Mouse (Mus musculus) left cerebral cortex, adult 6 months (tissue): ENCODE results near the gene Lin7c. TPM values are rescaled to one million over a fixed set of nuclear protein-coding genes. Genes with fewer than 3 reads are reported as not detected.

Source experiments
- long read RNA-seq, 2 experiments: library from polyadenylated mRNA; unstranded; transcript quantifications; one replicate each; pipeline ENCODE4 v2.0.0; 2019 to 2020
- polyA plus RNA-seq: library from polyadenylated mRNA; unstranded; fragments of <200 nt; fragmentation: Nextera tagmentation; gene quantifications from 2 replicates; pipeline ENCODE4 v1.2.3, GENCODE M21; 2021

Gene Lin7c
- 25.4 and 33.9 TPM in 2 replicates for polyA plus RNA-seq
- long read RNA-seq, experiment 1, full-length matches to known transcripts: 389 of 436 reads
- long read RNA-seq, experiment 1, partial matches to known transcripts: 42 of 436 reads
- long read RNA-seq, experiment 1, other reads (novel, unspliced or antisense): 5 of 436 reads
- long read RNA-seq, experiment 2, full-length matches to known transcripts: 20 of 39 reads
- long read RNA-seq, experiment 2, partial matches to known transcripts: 19 of 39 reads
- long read RNA-seq, experiment 2, other reads (novel, unspliced or antisense): 0 of 39 reads

GRCm38 (mm10) chr2:109890597-109890996 lies at the start of gene Lin7c:
Gene Lin7c, plus strand, starts transcription at chr2:109890853.

DNA sequence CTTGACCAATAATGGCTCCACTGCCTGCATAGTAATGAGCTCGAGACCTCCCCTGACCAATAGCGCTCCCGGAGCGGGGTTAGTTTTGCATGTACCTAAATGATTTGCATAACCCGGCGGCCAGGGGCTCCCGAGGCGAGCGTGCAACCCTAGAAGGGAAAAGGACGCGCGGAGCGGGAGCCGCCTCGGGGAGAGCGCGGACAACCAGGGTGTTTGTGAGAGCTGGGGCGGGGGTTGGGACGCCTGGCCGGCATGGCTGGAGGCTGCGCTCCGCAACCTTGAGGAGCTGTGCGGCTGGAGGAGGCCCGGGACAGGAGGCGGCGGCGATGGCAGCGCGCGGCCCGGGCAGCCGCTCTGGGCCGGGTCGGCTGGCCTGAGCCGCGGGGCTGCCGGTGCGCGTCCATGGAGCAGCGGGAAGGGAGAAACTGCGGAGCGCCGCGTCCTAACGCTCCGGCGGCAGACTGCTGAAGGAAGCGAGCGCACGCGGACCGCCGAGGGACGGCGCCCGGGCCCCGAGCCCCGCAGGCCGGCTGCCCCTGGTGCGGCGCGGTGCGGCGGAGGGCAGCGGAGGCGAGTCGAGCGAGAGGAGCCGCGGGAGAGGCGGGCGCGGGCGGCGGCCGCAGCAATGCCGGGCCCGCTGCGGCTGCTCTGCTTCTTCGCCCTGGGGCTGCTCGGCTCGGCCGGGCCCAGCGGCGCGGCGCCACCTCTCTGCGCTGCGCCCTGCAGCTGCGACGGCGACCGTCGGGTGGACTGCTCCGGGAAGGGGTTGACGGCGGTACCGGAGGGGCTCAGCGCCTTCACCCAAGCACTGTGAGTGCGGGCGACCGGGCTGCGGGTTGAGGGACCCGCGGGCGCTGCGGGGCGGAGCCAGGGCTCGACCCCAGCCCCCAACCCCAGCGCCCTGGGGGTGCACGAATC lies 27.1 kb downstream of the Lin7c start, which contains the start of gene Lgr4:
TSS of gene Lgr4 (plus strand) at position 152 of the 918 bp plus-strand sequence.

Other genes with a start within 250 kb of the Lin7c start
- gene Bdnf, start 216.2 kb upstream of the Lin7c start, polyA plus RNA-seq: 16.3 and 19.4 TPM in 2 replicates
- gene Lgr4, start 26.8 kb downstream of the Lin7c start, polyA plus RNA-seq: 9.2 and 16.0 TPM in 2 replicates
- gene Ccdc34, start 127.0 kb downstream of the Lin7c start, polyA plus RNA-seq: 16.0 and 21.4 TPM in 2 replicates